Mouse (Mus musculus): ENCODE data around the gene Olfr146. TPM values are rescaled to one million over a fixed set of nuclear protein-coding genes. Genes with fewer than 3 reads are reported as not detected.

Olfr146 gene
- not detected in 2 replicates for polyA plus RNA-seq (2012; rRNA removed; ENCODE audit: low replicate concordance)

DNA sequence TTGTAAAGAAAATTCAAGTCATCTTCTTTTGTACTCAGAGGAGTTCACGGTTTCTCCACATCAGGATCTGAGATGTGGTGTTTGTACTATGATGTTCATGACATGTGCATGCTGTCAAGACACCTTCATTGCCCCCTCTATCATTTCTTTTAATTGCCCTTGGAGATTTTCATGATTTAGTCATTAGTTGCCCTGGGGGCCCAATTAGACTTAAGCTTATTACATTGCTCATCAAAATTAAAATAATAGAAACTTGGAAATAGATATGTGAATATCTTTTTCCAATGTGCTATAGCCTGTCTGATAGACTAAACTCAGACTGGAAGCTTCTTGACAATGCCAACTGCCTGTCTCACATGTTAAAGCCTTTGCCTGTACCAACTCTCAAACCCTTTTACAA is at the start of gene Olfr146:
Gene Olfr146, minus strand, starts transcription at position 101 of the 400 bp plus-strand sequence.

DNA sequence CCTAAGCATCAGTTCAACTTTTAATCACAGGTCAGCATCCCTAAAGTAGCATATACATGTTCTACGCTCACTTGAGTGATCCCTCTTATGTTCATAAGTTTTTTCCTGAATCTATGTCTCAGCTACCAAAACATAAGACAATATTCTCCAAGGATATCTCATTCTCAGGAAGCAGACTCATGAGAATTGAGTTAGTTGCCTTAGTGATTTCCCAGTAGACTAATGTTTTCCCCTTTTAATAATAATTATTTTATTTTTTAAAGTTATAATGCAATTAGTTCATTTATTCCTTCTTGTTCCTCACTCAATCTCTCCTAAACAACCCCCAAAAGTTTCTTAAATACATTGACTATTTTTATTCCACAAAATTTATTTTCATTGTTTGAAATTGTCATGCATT is 41.7 kb upstream of the Olfr146 start, which contains the start of gene Olfr937:
Gene Olfr937, minus strand, starts transcription at position 101 of the 400 bp plus-strand sequence.

GRCm38 (mm10) chr9:38999583-38999982 is 23.6 kb downstream of the Olfr146 start, which contains the start of gene Olfr935:
Olfr935 (minus strand) TSS chr9:38999683.

GRCm38 (mm10) chr9:38988215-38988614 is 35.0 kb downstream of the Olfr146 start, which contains the start of gene Olfr934:
Olfr934 (minus strand) TSS chr9:38988315.

GRCm38 (mm10) chr9:38972013-38972412 is 51.2 kb downstream of the Olfr146 start, which contains the start of gene Olfr933:
Olfr933 (plus strand) TSS chr9:38972313.

Other genes with a start within 250 kb of the Olfr146 start
- not detected in 2 replicates for gene Olfr922, start 208.8 kb downstream of the Olfr146 start, polyA plus RNA-seq (2012; rRNA removed; ENCODE audit: low replicate concordance)
- gene Olfr923, start 196.8 kb downstream of the Olfr146 start, polyA plus RNA-seq (2012; rRNA removed; ENCODE audit: low replicate concordance), result not detected in 2 replicates
- gene Olfr924, start 178.9 kb downstream of the Olfr146 start, polyA plus RNA-seq (2012; rRNA removed; ENCODE audit: low replicate concordance), result not detected in 2 replicates
- not detected in 2 replicates for gene Olfr26, start 168.3 kb downstream of the Olfr146 start, polyA plus RNA-seq (2012; rRNA removed; ENCODE audit: low replicate concordance)
- not detected in 2 replicates for gene Olfr926, start 146.3 kb downstream of the Olfr146 start, polyA plus RNA-seq (2012; rRNA removed; ENCODE audit: low replicate concordance)
- not detected in 2 replicates for gene Olfr930, start 93.6 kb downstream of the Olfr146 start, polyA plus RNA-seq (2012; rRNA removed; ENCODE audit: low replicate concordance)
- not detected in 2 replicates for gene Olfr933, start 51.1 kb downstream of the Olfr146 start, polyA plus RNA-seq (2012; rRNA removed; ENCODE audit: low replicate concordance)
- not detected in 2 replicates for gene Olfr934, start 35.1 kb downstream of the Olfr146 start, polyA plus RNA-seq (2012; rRNA removed; ENCODE audit: low replicate concordance)
- not detected in 2 replicates for gene Olfr935, start 23.7 kb downstream of the Olfr146 start, polyA plus RNA-seq (2012; rRNA removed; ENCODE audit: low replicate concordance)
- gene Olfr937, start 41.6 kb upstream of the Olfr146 start, polyA plus RNA-seq (2012; rRNA removed; ENCODE audit: low replicate concordance), result not detected in 2 replicates
- not detected in 2 replicates for gene Olfr938, start 55.5 kb upstream of the Olfr146 start, polyA plus RNA-seq (2012; rRNA removed; ENCODE audit: low replicate concordance)
- not detected in 2 replicates for gene Olfr27, start 104.8 kb upstream of the Olfr146 start, polyA plus RNA-seq (2012; rRNA removed; ENCODE audit: low replicate concordance)
- not detected in 2 replicates for gene Olfr943, start 142.9 kb upstream of the Olfr146 start, polyA plus RNA-seq (2012; rRNA removed; ENCODE audit: low replicate concordance)
- not detected in 2 replicates for gene Olfr944, start 178.5 kb upstream of the Olfr146 start, polyA plus RNA-seq (2012; rRNA removed; ENCODE audit: low replicate concordance)
- gene Olfr1537, start 226.6 kb upstream of the Olfr146 start, polyA plus RNA-seq (2012; rRNA removed; ENCODE audit: low replicate concordance), result not detected in 2 replicates

All from subcutaneous adipose tissue, adult 2 months (tissue).